Mouse (Mus musculus): ENCODE results near the gene Hmga2.

- TF ChIP-seq ZC3H11A (IDR thresholded peaks at IDR 0.05; ENCODE audit: borderline replicate concordance, low read depth, low read length) (no peak), HCFC1 (IDR thresholded peaks at IDR 0.05; ENCODE audit: borderline replicate concordance, insufficient read depth, low read length) (no peak), MAFK (IDR thresholded peaks at IDR 0.05; ENCODE audit: insufficient read depth, low read depth, low read length) (0 out of 2 replicates have a peak, but pooled peaks have one; percentile 2)
Measured at GRCm38 (mm10) chr10:120319614-120320013, 156.7 kb downstream of the Hmga2 start.

All from ES-E14 (cell line).